Mouse (Mus musculus) liver, embryonic 11.5 days (tissue): Measurements from ENCODE around the gene Cebpb. TPM values are rescaled to one million over a fixed set of nuclear protein-coding genes. Genes with fewer than 3 reads are reported as not detected.

ENCODE experiments used
- ATAC-seq: fragments of 200-750 bp; cut with Nextera tagmentation; replicated peaks from 2 replicates; pipeline ENCODE4 v1.8.0; 2017; ENCODE audit warnings: moderate number of reproducible peaks, mild to moderate bottlenecking, moderate TSS enrichment, moderate library complexity; ENCODE audit not compliant: low FRiP score
- DNase-seq: peaks from one replicate; pipeline ENCODE4 v3.0.0-alpha.2; 2017; ENCODE audit warnings: low spot score
- H3K27ac ChIP-seq: fragments of 300-500 bp; sonication (generic); 2 replicates; pipeline ENCODE4 v1.5.1; 2014; ENCODE audit warnings: mild to moderate bottlenecking, low read depth, low read length, control low read depth
- H3K27me3 ChIP-seq: fragments of 300-500 bp; sonication (generic); replicated peaks from 2 replicates; pipeline ENCODE4 v1.6.1; 2014; ENCODE audit warnings: low read length, mixed read lengths; ENCODE audit not compliant: control insufficient read depth, insufficient read depth
- H3K36me3 ChIP-seq: fragments of 300-500 bp; sonication (generic); 2 replicates; pipeline ENCODE4 v1.6.1; 2014; ENCODE audit warnings: mild to moderate bottlenecking, low read length, moderate library complexity, mixed read lengths; ENCODE audit not compliant: control insufficient read depth, insufficient read depth
- H3K4me1 ChIP-seq: fragments of 300-500 bp; sonication (generic); replicated peaks from 2 replicates; pipeline ENCODE4 v1.6.1; 2014; ENCODE audit warnings: low read length, mixed read lengths; ENCODE audit not compliant: control insufficient read depth, insufficient read depth
- H3K4me2 ChIP-seq: fragments of 300-500 bp; sonication (generic); 2 replicates; pipeline ENCODE4 v1.6.1; 2014; ENCODE audit warnings: mild to moderate bottlenecking, control low read depth, moderate library complexity
- H3K4me3 ChIP-seq: fragments of 300-500 bp; sonication (generic); 2 replicates; pipeline ENCODE4 v1.5.1; 2014; ENCODE audit warnings: low read depth, low read length, control low read depth
- H3K9ac ChIP-seq: fragments of 300-500 bp; sonication (generic); 2 replicates; pipeline ENCODE4 v1.6.1; 2014; ENCODE audit warnings: low read depth, low read length, control low read depth
- H3K9me3 ChIP-seq: fragments of 300-500 bp; sonication (generic); 2 replicates; pipeline ENCODE4 v1.6.1; 2016; ENCODE audit warnings: low read length, inconsistent platforms, mixed read lengths; ENCODE audit not compliant: control insufficient read depth
- WGBS: fragments of 180-500 bp; shearing (Covaris S2); extraction: QIAGEN DNeasy Blood & Tissue Kit; methylation state at CpG from one replicate; pipeline ENCODE4 v1.1.7; 2014; 5-methylcytosine and 5-hydroxymethylcytosine counted together
- polyA plus RNA-seq: library from polyadenylated mRNA; unstranded; fragments of >200 nt; fragmentation: Nextera tagmentation; extraction: Ambion mirVana; gene quantifications from 2 replicates; pipeline ENCODE4 v1.2.1, GENCODE M21; 2014

Gene Cebpb
- polyA plus RNA-seq, 1 experiment from 2014 or later = 13.9 TPM

DNA sequence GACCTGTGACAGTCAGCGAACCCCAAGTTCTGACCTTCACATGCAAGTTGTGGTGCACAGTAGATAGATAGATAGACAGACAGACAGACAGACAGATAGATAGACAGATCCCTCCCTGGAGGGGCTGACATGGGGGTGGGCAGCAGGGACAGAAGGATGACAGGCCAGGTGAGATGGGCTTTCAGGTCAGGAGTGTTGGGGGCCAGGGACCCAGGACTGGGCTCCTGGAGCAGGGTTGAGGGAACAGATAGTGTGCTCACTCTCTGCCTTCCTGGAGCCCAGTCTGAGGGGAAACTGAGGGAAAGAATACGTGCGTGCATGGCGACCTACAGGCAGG lies 1.5 kb upstream of the Cebpb start:
- H3K36me3 ChIP-seq = no peaks in the 10 kb centered on the region
- WGBS = 73% methylated on average over 4 of the region's 4 CpGs
- no peak overlapping the region; the same call in 1 of the 2 replicates for H3K4me2 ChIP-seq
- peaks cover 35% of the 10 kb centered on the region for H3K4me1 ChIP-seq
- ATAC-seq (no peak), DNase-seq (no peak)
- H3K27ac ChIP-seq = peak overlapping the region; percentile 65
- no peaks in the 10 kb centered on the region for H3K9me3 ChIP-seq
- H3K27me3 ChIP-seq = peaks cover 6% of the 10 kb centered on the region
- no peak overlapping the region for H3K9ac ChIP-seq
- no peak overlapping the region for H3K4me3 ChIP-seq

DNA sequence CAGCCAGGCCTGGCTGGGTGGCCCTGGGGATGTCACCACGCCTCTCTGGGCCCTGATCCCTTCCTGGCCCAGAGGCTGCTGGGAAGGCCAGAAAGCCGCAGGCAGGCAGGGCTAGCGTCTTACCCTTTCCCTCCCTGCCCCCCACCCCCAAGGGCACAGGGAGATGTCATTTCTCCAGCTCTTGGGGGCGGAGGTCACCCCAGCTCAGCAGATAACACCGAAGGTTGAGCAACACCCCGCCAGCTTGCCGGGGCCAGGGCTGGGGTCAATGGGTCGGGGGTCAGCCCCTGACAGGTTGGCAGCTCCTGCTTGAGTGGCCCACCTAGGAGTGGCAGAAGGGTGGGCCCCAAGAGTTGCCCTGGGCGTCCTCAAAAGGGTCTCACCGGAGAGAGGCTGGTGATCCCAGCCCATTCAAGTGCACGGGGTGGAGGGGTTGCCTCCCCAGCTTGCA lies 1.0 kb upstream of the Cebpb start:
- peak overlapping the region; percentile 96 for H3K4me2 ChIP-seq
- 31% methylated on average over 11 of the region's 11 CpGs for WGBS
- H3K27me3 ChIP-seq = peaks cover 6% of the 10 kb centered on the region
- H3K9me3 ChIP-seq = no peaks in the 10 kb centered on the region
- no peaks in the 10 kb centered on the region for H3K36me3 ChIP-seq
- peaks cover 35% of the 10 kb centered on the region for H3K4me1 ChIP-seq
- no peak overlapping the region for H3K9ac ChIP-seq
- DNase-seq (no peak), ATAC-seq (peak; percentile 13; the same call in 1 of the 2 replicates)
- H3K27ac ChIP-seq = peak overlapping the region; percentile 65
- H3K4me3 ChIP-seq = peak overlapping the region; percentile 82; the same call in 1 of the 2 replicates

- ATAC-seq = peak; percentile 21
- Histone ChIP-seq H3K36me3 (no peaks in the 10 kb centered on the region), H3K27ac (peak overlapping the region; percentile 65), H3K9ac (peak overlapping the region; percentile 77; the same call in 1 of the 2 replicates), H3K4me3 (peak overlapping the region; percentile 82), H3K9me3 (no peaks in the 10 kb centered on the region), H3K4me2 (peak overlapping the region; percentile 96), H3K4me1 (peaks cover 35% of the 10 kb centered on the region), H3K27me3 (peaks cover 6% of the 10 kb centered on the region)
- WGBS = 22% methylated on average over 12 of the region's 12 CpGs
- no peak for DNase-seq
Measured at GRCm38 (mm10) chr2:167688126-167688497, 603 bp upstream of the Cebpb start.

- no peaks in the 10 kb centered on the region for H3K9me3 ChIP-seq
- peak within 1 kb of the TSS; percentile 82 for H3K4me3 ChIP-seq
- WGBS = under 1% methylated on average over 98 of the region's 99 CpGs
- H3K4me1 ChIP-seq = peaks cover 35% of the 10 kb centered on the region
- H3K4me2 ChIP-seq = peak within 1 kb of the TSS; percentile 96
- H3K27me3 ChIP-seq = peaks cover 6% of the 10 kb centered on the region
- ATAC-seq (peak; percentile 15), DNase-seq (peak; percentile 78)
- H3K9ac ChIP-seq = peak within 1 kb of the TSS; percentile 77
- H3K36me3 ChIP-seq = no peaks in the 10 kb centered on the region
- H3K27ac ChIP-seq = peak within 1 kb of the TSS; percentile 65
Measured at GRCm38 (mm10) chr2:167689501-167690218, 945 bp downstream of the Cebpb start, which contains the start of gene Tmem189. TSS of gene Tmem189 (minus strand) at chr2:167689822.

GRCm38 (mm10) chr2:167690219-167690961 lies 1.7 kb downstream of the Cebpb start:
- H3K4me2 ChIP-seq = peak overlapping the region; percentile 96
- H3K9me3 ChIP-seq = no peaks in the 10 kb centered on the region
- DNase-seq = no peak
- peak overlapping the region; percentile 53 for H3K9ac ChIP-seq
- no peak for ATAC-seq
- no peak overlapping the region; the same call in 1 of the 2 replicates for H3K27ac ChIP-seq
- H3K4me3 ChIP-seq = peak overlapping the region; percentile 82
- peaks cover 35% of the 10 kb centered on the region for H3K4me1 ChIP-seq
- H3K27me3 ChIP-seq = peaks cover 6% of the 10 kb centered on the region
- no peaks in the 10 kb centered on the region for H3K36me3 ChIP-seq
- 38% methylated on average over 15 of the region's 15 CpGs for WGBS

- ATAC-seq (no peak), DNase-seq (no peak)
- H3K4me2 ChIP-seq = peak overlapping the region; percentile 96
- peak overlapping the region; percentile 82 for H3K4me3 ChIP-seq
- WGBS = 73% methylated on average over 12 of the region's 12 CpGs
- no peaks in the 10 kb centered on the region for H3K9me3 ChIP-seq
- no peak overlapping the region for H3K27ac ChIP-seq
- no peaks in the 10 kb centered on the region for H3K36me3 ChIP-seq
- H3K27me3 ChIP-seq = peaks cover 6% of the 10 kb centered on the region
- peaks cover 35% of the 10 kb centered on the region for H3K4me1 ChIP-seq
- H3K9ac ChIP-seq = peak overlapping the region; percentile 53
Measured at GRCm38 (mm10) chr2:167690962-167691311, 2.2 kb downstream of the Cebpb start.

GRCm38 (mm10) chr2:167691410-167691809 lies 2.7 kb downstream of the Cebpb start:
- Histone ChIP-seq H3K4me2 (peak overlapping the region; percentile 96), H3K4me3 (peak overlapping the region; percentile 82), H3K4me1 (peaks cover 34% of the 10 kb centered on the region), H3K9me3 (no peaks in the 10 kb centered on the region), H3K36me3 (no peaks in the 10 kb centered on the region), H3K27me3 (peaks cover 6% of the 10 kb centered on the region), H3K9ac (no peak overlapping the region), H3K27ac (no peak overlapping the region)
- DNase-seq = no peak
- no peak for ATAC-seq
- 86% methylated on average over 6 of the region's 6 CpGs for WGBS

DNA sequence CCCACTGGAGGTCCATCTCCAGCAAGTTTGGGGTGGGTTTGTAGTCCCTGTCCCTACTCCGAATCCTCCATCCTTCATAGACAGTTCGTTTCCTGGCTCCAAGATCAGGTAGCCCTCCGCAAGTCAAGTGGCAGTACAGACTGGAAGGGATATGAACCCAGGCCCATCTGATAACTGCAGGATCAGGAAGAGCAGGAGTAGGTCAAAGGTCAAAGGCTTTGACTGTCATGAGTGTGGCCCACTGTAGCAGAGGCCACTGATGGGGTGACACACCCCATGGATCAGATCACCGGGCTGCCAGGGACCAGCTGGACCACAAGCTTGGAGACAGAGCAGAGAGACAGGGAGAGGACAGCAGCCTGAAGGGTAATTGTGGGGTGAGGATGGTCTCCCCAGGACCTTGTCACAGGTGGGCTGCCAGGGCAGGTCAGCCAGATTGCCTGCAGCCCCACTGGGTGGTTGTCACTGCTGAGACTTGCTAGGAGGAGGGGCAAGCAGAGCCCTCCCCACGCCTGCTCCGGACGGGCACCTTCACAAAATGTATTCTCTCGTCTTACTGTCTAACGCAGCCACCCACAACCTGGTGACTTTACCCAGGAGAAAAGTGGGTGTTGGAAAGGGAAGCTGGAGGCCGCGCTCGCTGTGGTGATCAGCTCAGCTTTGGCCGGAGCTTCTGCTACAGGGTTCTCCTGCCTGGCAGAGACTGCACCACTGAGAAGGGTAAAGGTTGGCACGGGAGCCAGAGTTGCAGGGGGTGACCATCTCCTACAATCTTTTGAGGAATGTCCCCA lies 3.4 kb downstream of the Cebpb start:
- H3K9ac ChIP-seq = no peak overlapping the region
- 82% methylated on average over 14 of the region's 14 CpGs for whole genome bisulfite sequencing

More for the DNA sequence above, 3.4 kb downstream of the Cebpb start:
- Histone ChIP-seq H3K4me3 (0 out of 2 replicates have a peak overlapping the region, but pooled peaks have one; percentile 82), H3K4me1 (peaks cover 30% of the 10 kb centered on the region), H3K9me3 (no peaks in the 10 kb centered on the region), H3K27me3 (peaks cover 6% of the 10 kb centered on the region), H3K36me3 (no peaks in the 10 kb centered on the region), H3K4me2 (peak overlapping the region; percentile 96), H3K27ac (no peak overlapping the region)
- ATAC-seq (no peak), DNase-seq (no peak)
